Mouse (Mus musculus): ENCODE measurements at regions not wholly inside any gene's neighbourhood (a gene's known extent, or its start where the extent isn't known, plus 50 kb on each side); places are given as distances from the start of the nearest gene placed in this dataset.

DNA sequence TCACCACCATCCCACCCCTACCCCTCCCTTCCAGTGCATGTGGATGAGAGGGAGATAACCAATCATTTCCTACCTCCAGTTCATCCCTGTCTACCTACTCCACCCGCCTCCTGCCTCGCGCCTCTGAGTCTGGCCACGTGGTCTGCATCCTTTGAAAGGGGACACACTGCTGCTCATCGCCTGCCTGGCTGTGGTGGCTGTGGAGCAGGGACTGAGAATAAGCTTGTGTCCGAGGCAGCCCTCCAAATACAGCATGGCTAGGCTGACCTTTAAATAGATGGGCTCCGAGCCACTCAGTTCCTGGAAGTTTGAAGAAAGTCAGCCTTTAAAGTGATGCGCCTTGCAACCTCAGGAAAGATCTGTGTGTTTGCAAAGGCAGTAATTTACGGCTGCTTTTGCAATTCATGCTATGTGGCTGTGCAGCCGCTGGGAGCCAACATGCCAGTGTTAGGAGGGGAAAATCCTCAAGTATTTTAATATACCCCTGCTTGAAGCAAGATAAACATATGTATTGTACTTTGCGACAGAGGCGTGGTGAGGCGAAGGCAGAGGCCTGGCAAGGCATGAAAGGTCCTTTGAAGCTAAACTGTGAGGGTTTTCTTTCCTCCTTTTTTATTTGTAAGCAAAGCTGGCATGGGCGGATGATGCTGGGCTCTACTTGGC, 1214.3 kb upstream of the A1bg start:
- TF ChIP-seq CTCF (IDR thresholded peaks at IDR 0.05; ENCODE audit: low read depth) (no peak), EP300 (IDR thresholded peaks at IDR 0.05; ENCODE audit: low read depth) (no peak)
